Mouse (Mus musculus) liver (tissue): ENCODE data around the gene Gm49486.

Experiments used
- DNase-seq: peaks from one replicate; pipeline ENCODE4 v3.0.0-alpha.2; 2020; ENCODE audit warnings: mixed read lengths

Gm49486 gene

DNA sequence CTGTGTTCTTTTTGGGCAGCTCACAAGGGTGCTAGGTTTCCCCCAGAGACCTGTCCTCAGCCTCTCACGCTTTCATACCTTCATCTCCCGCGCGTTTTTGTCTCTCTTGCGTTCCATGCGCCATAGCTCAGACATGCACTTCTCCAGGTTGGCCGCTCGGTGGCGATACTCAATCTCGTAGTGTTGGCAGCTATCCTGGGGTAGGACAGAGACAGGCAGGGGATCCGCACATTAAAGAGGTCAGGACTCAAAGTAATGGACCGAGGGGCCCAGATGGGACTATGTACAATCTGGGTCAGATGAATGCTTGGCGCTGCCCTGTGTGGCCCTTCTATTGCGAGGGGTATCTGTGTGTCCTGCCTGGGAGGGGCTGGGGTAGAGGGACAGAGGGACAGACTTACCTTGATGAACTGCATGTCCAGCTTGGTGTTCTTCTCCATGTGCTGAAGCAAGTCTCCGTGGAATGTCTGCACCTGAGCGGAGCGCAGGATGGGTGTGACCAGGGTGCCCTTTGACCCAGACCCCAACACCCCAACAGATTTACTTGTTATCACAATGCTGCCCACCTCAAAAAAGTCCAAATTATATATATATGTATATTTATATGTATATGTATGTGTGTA, 42.0 kb downstream of the Gm49486 start:
- peak; percentile 53 for DNase-seq

GRCm38 (mm10) chr15:79273020-79273419, 43.8 kb downstream of the Gm49486 start:
- DNase-seq = no peak

DNA sequence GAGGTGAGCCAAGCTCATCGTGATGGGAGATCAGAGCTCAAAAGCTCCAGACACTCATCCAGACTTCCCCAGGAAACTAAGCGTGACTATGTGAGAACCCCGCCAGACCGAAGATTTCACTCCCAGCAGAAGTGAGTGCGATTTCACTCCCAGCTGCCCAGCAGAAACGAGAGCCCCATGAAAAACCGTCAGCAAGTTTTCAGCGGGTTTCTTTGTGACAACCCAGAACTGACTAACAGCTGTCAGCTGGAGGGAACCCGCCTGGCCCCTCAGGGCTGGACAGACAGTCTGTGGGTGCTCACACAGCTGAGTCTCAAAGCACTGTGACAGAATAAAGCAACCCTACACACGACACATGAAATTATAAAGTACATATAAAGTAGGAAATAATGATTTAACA, 48.5 kb downstream of the Gm49486 start:
- DNase-seq = no peak

DNA sequence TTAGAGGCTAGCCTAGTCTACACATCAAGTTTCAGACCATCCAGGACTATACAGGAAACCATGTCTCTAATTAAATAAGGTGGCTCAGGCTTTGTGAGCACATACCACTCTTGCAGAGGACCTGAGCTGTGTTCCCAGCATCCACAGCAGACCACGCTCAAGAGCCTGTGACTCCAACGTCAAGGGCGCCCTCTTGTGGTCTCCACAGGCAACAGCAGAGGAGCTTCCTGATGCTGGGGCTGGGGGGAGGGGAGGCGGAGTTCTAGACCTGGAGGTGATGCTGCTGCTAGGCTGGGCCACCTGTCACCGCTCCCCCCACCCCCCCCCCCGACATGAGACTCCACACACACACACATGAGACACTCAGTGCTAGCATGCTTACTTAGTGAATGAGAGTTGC, 51.0 kb downstream of the Gm49486 start:
- peak; percentile 63 for DNase-seq

GRCm38 (mm10) chr15:79280850-79281249, 51.7 kb downstream of the Gm49486 start:
- peak; percentile 40 for DNase-seq

- peak; percentile 86 for DNase-seq
These were observed 52.2 kb downstream of the Gm49486 start for GRCm38 (mm10) chr15:79281389-79281788.

DNA sequence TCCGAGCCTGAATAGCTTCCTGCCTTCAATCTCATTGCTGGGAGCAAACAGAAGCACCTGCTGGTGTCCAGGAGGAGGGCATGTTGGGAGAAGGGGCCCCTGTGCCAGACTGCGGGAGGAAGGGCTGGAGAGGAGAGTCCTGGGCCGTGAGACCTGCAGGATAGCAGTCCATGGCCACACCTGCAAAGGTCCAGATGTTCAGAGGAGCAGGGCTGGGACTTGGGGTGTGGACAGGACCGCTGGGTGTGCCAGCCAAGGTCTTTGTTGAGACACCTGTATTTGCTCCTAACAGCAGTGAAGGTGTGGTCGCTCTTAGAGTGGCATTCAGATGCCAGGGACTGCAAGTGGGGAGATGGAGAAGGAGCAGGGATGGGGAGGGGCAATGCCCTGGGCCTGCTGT, 53.2 kb downstream of the Gm49486 start:
- no peak for DNase-seq

GRCm38 (mm10) chr15:79283371-79283770, 54.2 kb downstream of the Gm49486 start:
- no peak for DNase-seq

- DNase-seq = peak; percentile 53
These were observed 56.2 kb downstream of the Gm49486 start, which contains the start of gene Baiap2l2 for GRCm38 (mm10) chr15:79285399-79285798. Gene Baiap2l2 (minus strand): TSS chr15:79285537.

- DNase-seq = no peak
These were observed 57.0 kb downstream of the Gm49486 start for GRCm38 (mm10) chr15:79286141-79286540.

DNA sequence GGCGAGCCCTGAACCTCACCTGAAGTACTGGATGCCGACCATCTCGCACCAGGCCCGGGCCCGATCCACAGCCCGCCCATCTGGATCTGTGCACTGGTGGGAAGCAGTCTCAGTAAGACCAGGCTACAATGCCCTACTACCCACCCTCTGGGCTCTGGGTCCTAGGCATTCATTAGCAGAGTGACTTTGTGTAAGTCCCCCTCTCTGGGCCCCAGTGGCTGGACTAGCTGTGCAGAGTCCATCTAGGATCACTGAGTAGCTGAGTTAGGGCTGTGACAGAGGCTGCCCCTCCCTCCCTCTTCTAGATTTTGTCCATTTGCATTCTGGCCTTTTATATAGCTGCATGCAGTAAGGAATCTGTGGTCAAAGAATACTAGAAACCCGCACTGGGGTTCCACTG, 57.9 kb downstream of the Gm49486 start:
- DNase-seq = no peak

DNA sequence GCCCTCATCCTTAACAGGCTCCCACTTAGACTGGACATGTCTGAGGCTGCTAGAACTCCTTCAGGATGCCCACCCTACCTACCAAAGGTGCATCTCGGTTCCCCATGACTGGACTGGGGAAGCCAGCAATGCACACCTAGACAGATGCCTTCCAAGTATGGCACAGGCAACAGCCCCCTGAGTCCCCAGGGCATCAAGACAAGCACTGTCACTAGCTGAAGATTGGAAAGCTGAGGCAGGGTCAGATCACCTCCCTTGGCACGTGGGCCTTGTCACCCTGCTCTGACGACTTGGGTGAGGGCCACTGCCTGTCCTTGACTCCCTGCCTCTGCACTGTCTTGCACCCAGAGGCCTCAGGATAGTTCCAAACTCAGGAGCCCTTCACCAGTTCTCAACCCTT, 59.2 kb downstream of the Gm49486 start:
- no peak for DNase-seq

DNA sequence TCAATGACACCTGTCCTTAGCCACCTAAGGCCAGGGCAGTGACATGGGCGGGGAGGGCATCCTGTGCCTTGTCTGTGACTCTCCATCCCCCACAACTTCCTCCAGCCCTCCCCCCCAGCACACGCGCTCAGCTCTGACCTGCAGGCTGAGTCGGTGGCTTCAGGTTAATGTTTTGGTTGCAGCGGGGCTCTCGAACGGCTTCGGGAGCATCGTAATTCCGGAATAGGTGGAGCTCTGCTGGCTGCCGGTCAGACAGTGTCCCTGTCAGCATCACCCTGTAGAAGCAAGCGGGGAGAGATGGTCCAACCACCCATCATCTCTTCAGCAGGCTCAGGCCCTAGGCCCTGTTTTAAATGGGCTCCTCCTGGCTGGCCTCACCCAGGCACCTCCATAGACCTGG, 60.2 kb downstream of the Gm49486 start:
- DNase-seq = no peak

- no peak for DNase-seq
These were observed 61.1 kb downstream of the Gm49486 start for GRCm38 (mm10) chr15:79290340-79290739.

- DNase-seq = no peak
These were observed 63.6 kb downstream of the Gm49486 start for GRCm38 (mm10) chr15:79292779-79293178.

GRCm38 (mm10) chr15:79298553-79298952, 69.4 kb downstream of the Gm49486 start:
- DNase-seq = no peak

DNA sequence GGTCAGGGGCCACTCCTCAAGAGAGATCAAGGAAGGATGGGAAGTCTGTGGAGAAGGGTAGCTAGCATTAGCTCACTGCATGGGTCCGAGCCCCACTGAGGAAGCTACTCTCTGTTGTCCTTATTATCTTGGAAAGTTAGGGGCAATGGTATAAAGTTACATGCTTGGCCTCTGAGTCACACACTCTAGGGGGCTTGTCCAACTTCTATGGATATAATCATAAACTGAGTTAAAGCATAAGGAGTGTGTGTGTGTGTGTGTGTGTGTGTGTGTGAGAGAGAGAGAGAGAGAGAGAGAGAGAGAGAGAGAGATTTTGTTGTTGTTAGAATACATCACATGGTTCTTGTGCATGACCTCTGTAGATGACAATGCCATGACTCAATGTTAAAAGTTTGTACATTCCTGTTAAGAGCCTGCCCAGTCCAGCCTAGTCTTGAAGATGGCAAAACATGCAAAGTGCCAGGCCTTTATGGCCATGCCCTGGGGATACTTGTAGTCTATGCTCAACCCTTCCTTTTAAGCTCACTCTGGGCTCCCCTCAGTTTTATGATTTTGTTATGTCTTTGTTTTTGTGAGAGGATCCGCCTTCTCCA, 70.5 kb downstream of the Gm49486 start:
- no peak for DNase-seq

- no peak for DNase-seq
These were observed 74.5 kb downstream of the Gm49486 start for GRCm38 (mm10) chr15:79303725-79304124.

DNA sequence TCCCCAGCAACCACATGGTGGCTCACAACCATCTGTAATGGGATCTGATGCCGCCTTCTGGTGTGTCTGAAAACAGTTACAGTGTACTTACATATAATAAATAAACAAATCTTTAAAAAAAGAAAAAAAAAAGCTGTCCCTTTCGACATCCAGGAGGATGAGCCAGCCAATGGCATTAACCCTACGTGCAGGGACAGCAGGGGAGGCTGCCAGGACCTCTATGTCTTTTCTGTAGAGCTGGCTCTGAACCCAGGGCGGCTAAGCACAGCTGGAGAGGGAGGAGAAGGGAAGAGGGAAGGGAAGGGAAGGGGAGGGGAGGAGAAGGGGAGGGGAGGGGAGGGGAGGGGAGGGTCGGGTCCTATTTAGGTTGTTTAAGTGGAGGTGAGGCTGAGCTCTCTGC, 75.6 kb downstream of the Gm49486 start:
- DNase-seq = no peak

DNA sequence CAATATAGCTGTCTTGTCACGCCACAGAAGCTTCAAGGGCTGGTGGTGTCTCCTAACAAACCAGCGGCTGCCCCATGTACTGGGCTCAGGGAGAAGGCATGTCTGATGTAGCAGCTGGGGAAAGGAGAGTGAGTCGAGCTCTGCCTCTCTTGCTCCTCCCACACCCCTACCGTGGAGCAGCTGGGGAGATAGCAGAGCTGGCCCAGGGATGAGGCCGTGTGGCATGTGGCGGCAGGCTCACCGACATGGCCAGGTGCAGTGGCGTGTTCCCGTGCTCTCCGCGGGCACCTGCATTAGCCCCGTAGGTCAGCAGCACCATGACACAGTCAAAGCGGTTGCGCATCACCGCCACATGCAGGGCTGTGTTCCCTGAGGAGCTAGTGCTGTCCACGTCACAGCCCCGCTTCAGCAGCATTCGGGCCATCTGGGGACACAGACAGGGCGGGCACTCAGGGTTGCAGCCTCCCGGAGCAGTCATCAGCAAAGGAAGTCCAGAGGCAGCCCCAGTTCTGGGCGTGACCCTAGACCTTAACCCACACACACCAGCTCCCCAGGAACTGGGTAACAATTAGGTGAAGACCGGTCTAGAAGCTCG, 76.9 kb downstream of the Gm49486 start:
- no peak for DNase-seq
